Mouse (Mus musculus) myocyte (in vitro differentiated cells): ENCODE measurements at regions not wholly inside any gene's neighbourhood (a gene's known extent, or its start where the extent isn't known, plus 50 kb on each side); places are given as distances from the start of the nearest gene placed in this dataset.

Experiments
- POLR2A ChIP-seq: IDR thresholded peaks from one replicate; pipeline ENCODE4 v1.6.1; 2011; ENCODE audit warnings: low read depth, mild to moderate bottlenecking, control low read depth, moderate library complexity; ENCODE audit not compliant: insufficient read length
- TCF12 ChIP-seq: IDR thresholded peaks from one replicate; pipeline ENCODE4 v1.6.1; 2011; ENCODE audit warnings: mild to moderate bottlenecking, control low read depth; ENCODE audit not compliant: poor library complexity, insufficient read depth, severe bottlenecking

DNA sequence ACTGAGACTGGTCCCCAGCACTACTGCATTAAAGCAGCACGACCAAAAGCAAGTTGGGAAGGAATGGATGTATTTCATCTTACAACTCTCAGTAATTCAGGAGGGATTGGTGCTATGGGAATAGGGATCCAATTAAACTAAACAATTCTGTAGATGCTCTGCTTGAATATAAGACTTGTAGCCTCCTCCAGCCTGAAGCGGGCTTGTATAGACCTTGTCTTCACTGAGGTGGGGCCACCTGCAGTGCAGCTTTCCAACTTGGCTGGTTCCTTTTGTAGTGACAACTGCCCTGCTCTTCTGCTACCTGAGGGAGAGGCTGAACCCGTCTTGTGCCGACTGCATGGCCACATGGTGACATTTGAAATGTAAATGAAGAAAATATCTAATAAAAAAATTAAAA is 353.1 kb upstream of the Ccdc54 start:
- no peak for TF ChIP-seq TCF12
- TF ChIP-seq POLR2A, result no peak
